8 mouse cellular contexts compared by ENCODE assay signal in the genomic region with DNA sequence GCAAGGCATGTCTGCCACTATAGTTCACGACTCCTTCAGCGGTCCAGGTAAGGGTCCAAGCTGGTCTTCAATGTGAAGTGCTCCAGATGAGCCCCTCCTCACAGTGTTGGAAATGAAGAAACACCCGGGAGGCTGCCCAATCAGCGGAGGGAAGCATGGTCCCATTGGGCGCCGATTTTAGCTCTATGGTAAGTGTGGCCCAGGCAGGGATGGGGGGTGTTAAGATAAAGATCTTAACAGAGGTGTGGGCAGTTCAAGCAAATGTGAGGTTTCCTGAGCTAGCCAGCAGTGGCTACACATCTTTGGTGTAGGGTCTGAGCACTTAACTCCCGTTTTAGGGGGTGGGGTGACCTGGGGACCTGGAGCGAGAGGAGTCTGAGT. TPM values are rescaled to one million over a fixed set of nuclear protein-coding genes. Genes with fewer than 3 reads are reported as not detected.
DNase-seq lines count a peak whose midpoint lies in the region; ATAC-seq lines count a peak whose summit lies in the region.

No protein-coding gene starts in this region.

- DNase-seq in lung, adult 18-20 months, result no peak
- DNase-seq in forebrain, embryonic 11.5 days (ENCODE audit: low spot score), result no peak
- DNase-seq in adrenal gland, adult 18-20 months (ENCODE audit: low spot score in 2 of 2), result no peak
- no peak for DNase-seq in adrenal gland, postnatal 36 days
- DNase-seq in retina, postnatal 1 day, result no peak

- peak overlapping the region; percentile 89 for H3K9ac ChIP-seq in lung, embryonic 16.5 days (ENCODE audit: low read length)
- H3K9ac ChIP-seq in forebrain, embryonic 11.5 days (ENCODE audit: low read length), result peak overlapping the region; percentile 95
- H3K9ac ChIP-seq in intestine, embryonic 16.5 days (ENCODE audit: low read depth, low read length), result peak overlapping the region; percentile 84
- H3K9ac ChIP-seq in neural tube, embryonic 13.5 days, result peak overlapping the region; percentile 93

- H3K9me3 ChIP-seq in lung, embryonic 16.5 days (ENCODE audit: control insufficient read depth, low read length), result no peaks in the 10 kb centered on the region
- H3K9me3 ChIP-seq in forebrain, embryonic 11.5 days (ENCODE audit: control insufficient read depth, low read length), result no peaks in the 10 kb centered on the region
- H3K9me3 ChIP-seq in intestine, embryonic 16.5 days (ENCODE audit: control insufficient read depth, low read length), result no peaks in the 10 kb centered on the region
- H3K9me3 ChIP-seq in neural tube, embryonic 13.5 days, result no peaks in the 10 kb centered on the region

- peak overlapping the region; percentile 79; the same call in 1 of the 2 replicates for H3K27ac ChIP-seq in lung, embryonic 16.5 days (ENCODE audit: low read length)
- no peak overlapping the region for H3K27ac ChIP-seq in forebrain, embryonic 11.5 days (ENCODE audit: low read depth, low read length)
- H3K27ac ChIP-seq in intestine, embryonic 16.5 days (ENCODE audit: low read length), result no peak overlapping the region
- H3K27ac ChIP-seq in neural tube, embryonic 13.5 days (replicated peaks), result peak overlapping the region; percentile 94; the same call in 1 of the 2 replicates

- H3K4me1 ChIP-seq in lung, embryonic 16.5 days (replicated peaks; ENCODE audit: control insufficient read depth, insufficient read depth, low read length), result 0 out of 2 replicates have a peak, but pooled peaks cover 5% of the 10 kb centered on the region
- H3K4me1 ChIP-seq in forebrain, embryonic 11.5 days (replicated peaks; ENCODE audit: control insufficient read depth, insufficient read depth, low read length), result no peaks in the 10 kb centered on the region
- H3K4me1 ChIP-seq in intestine, embryonic 16.5 days (ENCODE audit: control insufficient read depth, insufficient read depth, low read length), result no peaks in the 10 kb centered on the region
- H3K4me1 ChIP-seq in neural tube, embryonic 13.5 days (replicated peaks), result peaks cover 9% of the 10 kb centered on the region

- WGBS in lung, embryonic 16.5 days, result 8% methylated on average over 8 of the region's 8 CpGs
- 6% methylated on average over 8 of the region's 8 CpGs for WGBS in forebrain, embryonic 11.5 days
- 5% methylated on average over 8 of the region's 8 CpGs for WGBS in intestine, embryonic 16.5 days
- 8% methylated on average over 8 of the region's 8 CpGs for WGBS in neural tube, embryonic 13.5 days

- H3K36me3 ChIP-seq in lung, embryonic 16.5 days (ENCODE audit: control insufficient read depth, insufficient read depth, low read length), result no peaks in the 10 kb centered on the region
- H3K36me3 ChIP-seq in forebrain, embryonic 11.5 days (ENCODE audit: control insufficient read depth, insufficient read depth, low read length), result no peaks in the 10 kb centered on the region
- H3K36me3 ChIP-seq in intestine, embryonic 16.5 days (ENCODE audit: control insufficient read depth, insufficient read depth, low read length), result no peaks in the 10 kb centered on the region
- no peaks in the 10 kb centered on the region for H3K36me3 ChIP-seq in neural tube, embryonic 13.5 days

- no peaks in the 10 kb centered on the region for H3K27me3 ChIP-seq in lung, embryonic 16.5 days (ENCODE audit: control insufficient read depth, insufficient read depth, low read depth, low read length)
- H3K27me3 ChIP-seq in forebrain, embryonic 11.5 days (ENCODE audit: control insufficient read depth, insufficient read depth, low read length), result no peaks in the 10 kb centered on the region
- H3K27me3 ChIP-seq in intestine, embryonic 16.5 days (replicated peaks; ENCODE audit: control insufficient read depth, insufficient read depth, low read length), result no peaks in the 10 kb centered on the region
- H3K27me3 ChIP-seq in neural tube, embryonic 13.5 days, result no peaks in the 10 kb centered on the region

- peak; percentile 39 for ATAC-seq in lung, embryonic 16.5 days (ENCODE audit: low read depth)
- peak; percentile 63; the same call in 1 of the 2 replicates for ATAC-seq in forebrain, embryonic 11.5 days (replicated peaks; ENCODE audit: low FRiP score)
- no peak; the same call in 1 of the 2 replicates for ATAC-seq in intestine, embryonic 16.5 days
- peak; percentile 71; the same call in 1 of the 2 replicates for ATAC-seq in neural tube, embryonic 13.5 days (ENCODE audit: low read depth)

- peak overlapping the region; percentile 84 for H3K4me2 ChIP-seq in lung, embryonic 16.5 days (ENCODE audit: low read depth, low read length)
- H3K4me2 ChIP-seq in forebrain, embryonic 11.5 days (ENCODE audit: low read depth, low read length, severe bottlenecking), result peak overlapping the region; percentile 63
- peak overlapping the region; percentile 80 for H3K4me2 ChIP-seq in intestine, embryonic 16.5 days (ENCODE audit: low read depth, low read length)
- peak overlapping the region; percentile 72 for H3K4me2 ChIP-seq in neural tube, embryonic 13.5 days

- H3K4me3 ChIP-seq in lung, embryonic 16.5 days (ENCODE audit: low read length), result peak overlapping the region; percentile 81
- H3K4me3 ChIP-seq in forebrain, embryonic 11.5 days (ENCODE audit: low read depth, low read length), result peak overlapping the region; percentile 72
- peak overlapping the region; percentile 76 for H3K4me3 ChIP-seq in intestine, embryonic 16.5 days (ENCODE audit: low read length)
- peak overlapping the region; percentile 73 for H3K4me3 ChIP-seq in neural tube, embryonic 13.5 days

RNA-seq across cellular contexts. Expression of a gene that starts 0.3 kb away (rescaled TPM):
- polyA plus RNA-seq in lung, embryonic 16.5 days (2015; fragmentation: Nextera tagmentation; extraction: Ambion mirVana), result 0.73 and 1.2 TPM in 2 replicates
- 4.0 and 4.3 TPM in 2 replicates for polyA plus RNA-seq in forebrain, embryonic 11.5 days (2014; fragmentation: Nextera tagmentation; extraction: Ambion mirVana)
- polyA plus RNA-seq in intestine, embryonic 16.5 days (2015; fragmentation: Nextera tagmentation; extraction: Ambion mirVana), result 0.42 and 0.77 TPM in 2 replicates
- polyA plus RNA-seq in neural tube, embryonic 13.5 days (2015; fragmentation: Nextera tagmentation; extraction: Ambion mirVana), result 1.5 and 1.6 TPM in 2 replicates
- 1 to 10 TPM; 2.0 to 4.3 TPM for total RNA-seq in adrenal gland, adult 18-20 months (2021)
- 1 to 10 TPM; 3.4 to 4.7 TPM for total RNA-seq in adrenal gland, postnatal 36 days (2021)

Comparison
In these comparisons a context has a peak if more than half of its experiments do, and no peak if none do; other contexts are left out.
1. H3K27ac ChIP-seq: peak in lung, embryonic 16.5 days (single experiment) and neural tube, embryonic 13.5 days (single experiment); none in forebrain, embryonic 11.5 days (single experiment) and intestine, embryonic 16.5 days (single experiment).
2. Peak in every context shown above with its lines, with median percentiles within 50 percentile points of each other: H3K4me2 ChIP-seq, H3K4me3 ChIP-seq and H3K9ac ChIP-seq.